Mouse (Mus musculus) ES-E14 (cell line): ENCODE measurements around the gene Phb2.
A peak's percentile ranks its signal among the peaks of the same experiment; 100 is the strongest.

ENCODE experiments used
- HCFC1 ChIP-seq: IDR thresholded peaks from 2 replicates; pipeline ENCODE4 v1.6.1; 2012; ENCODE audit warnings: low read length, inconsistent platforms, borderline replicate concordance; ENCODE audit not compliant: insufficient read depth
- MAFK ChIP-seq: IDR thresholded peaks from 2 replicates; pipeline ENCODE4 v1.6.1; 2014; ENCODE audit warnings: mild to moderate bottlenecking, low read depth, low read length, inconsistent platforms; ENCODE audit not compliant: insufficient read depth
- ZC3H11A ChIP-seq: IDR thresholded peaks from 2 replicates; pipeline ENCODE4 v1.6.1; 2012; ENCODE audit warnings: low read depth, mild to moderate bottlenecking, inconsistent platforms, low read length, borderline replicate concordance
- ZNF384 ChIP-seq: IDR thresholded peaks from 2 replicates; pipeline ENCODE4 v1.6.1; 2012; ENCODE audit warnings: low read depth, low read length, inconsistent platforms

DNA sequence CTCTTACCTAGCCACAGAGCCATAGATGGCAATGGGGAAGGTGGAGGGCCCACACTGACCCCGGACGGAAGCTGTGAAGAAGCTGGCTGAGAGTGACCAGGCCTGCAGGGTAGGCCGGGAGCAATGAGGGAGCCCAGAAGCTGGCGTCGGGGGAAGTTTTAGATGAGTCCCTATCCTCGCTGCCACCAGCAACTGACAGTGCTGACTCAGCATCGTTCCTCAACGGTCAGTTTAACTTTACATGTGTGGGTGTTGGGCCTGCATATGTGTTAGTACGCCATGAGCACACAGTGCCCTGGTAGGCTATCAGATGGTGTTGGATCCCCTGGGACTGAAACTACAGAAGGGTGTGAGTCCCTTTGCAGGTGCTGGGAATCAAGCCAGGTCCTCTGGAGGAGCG, 12.3 kb downstream of the Phb2 start:
- TF ChIP-seq HCFC1 (no peak), MAFK (peak; percentile 86), ZNF384 (no peak), ZC3H11A (no peak)
